Mouse (Mus musculus): ENCODE measurements around the gene Nus1. TPM values are rescaled to one million over a fixed set of nuclear protein-coding genes. Genes with fewer than 3 reads are reported as not detected.

Nus1 gene
- total and polyA plus RNA-seq, 2 experiments, result 9.7 to 13.7 TPM

- TF ChIP-seq CTCF (IDR thresholded peaks at IDR 0.05; ENCODE audit: low read depth, low read length) (no peak), POLR2A (IDR thresholded peaks at IDR 0.05; ENCODE audit: extremely low read depth, insufficient read depth, low read length) (no peak)
- peak; percentile 24 for DNase-seq (ENCODE audit: extremely low read depth, low read depth, low spot score)
- no peaks in the 10 kb centered on the region for H3K27me3 ChIP-seq (ENCODE audit: control insufficient read depth, insufficient read depth, low read length)
- no peak overlapping the region for H3K27ac ChIP-seq (replicated peaks; ENCODE audit: insufficient read depth, low read depth, low read length)
- peaks cover 19% of the 10 kb centered on the region; the same call in 1 of the 2 replicates for H3K79me2 ChIP-seq (ENCODE audit: control insufficient read depth, insufficient read depth, low read length)
- H3K4me3 ChIP-seq (ENCODE audit: insufficient read depth, low read depth, low read length), result no peak overlapping the region
- peaks cover 28% of the 10 kb centered on the region for H3K36me3 ChIP-seq (ENCODE audit: control insufficient read depth, insufficient read depth, low read length)
- peaks cover 8% of the 10 kb centered on the region for H3K4me1 ChIP-seq (ENCODE audit: control insufficient read depth, insufficient read depth, low read length)
- 50% methylated on average over 2 of the region's 2 CpGs for WGBS
- no peak overlapping the region for H3K9ac ChIP-seq (ENCODE audit: low read depth, low read length)
These were observed 10.5 kb downstream of the Nus1 start for GRCm38 (mm10) chr10:52427634-52428415.

- H3K9ac ChIP-seq (ENCODE audit: low read depth, low read length), result no peak overlapping the region
- H3K27ac ChIP-seq (replicated peaks; ENCODE audit: insufficient read depth, low read depth, low read length), result no peak overlapping the region
- WGBS, result 82% methylated on average over 1 of the region's 1 CpGs
- H3K36me3 ChIP-seq (ENCODE audit: control insufficient read depth, insufficient read depth, low read length), result peaks cover 51% of the 10 kb centered on the region
- TF ChIP-seq POLR2A (IDR thresholded peaks at IDR 0.05; ENCODE audit: extremely low read depth, insufficient read depth, low read length), result no peak
- no peak for TF ChIP-seq CTCF (IDR thresholded peaks at IDR 0.05; ENCODE audit: low read depth, low read length)
- no peaks in the 10 kb centered on the region for H3K27me3 ChIP-seq (ENCODE audit: control insufficient read depth, insufficient read depth, low read length)
- peaks cover 6% of the 10 kb centered on the region for H3K4me1 ChIP-seq (ENCODE audit: control insufficient read depth, insufficient read depth, low read length)
- peaks cover 5% of the 10 kb centered on the region; the same call in 1 of the 2 replicates for H3K79me2 ChIP-seq (ENCODE audit: control insufficient read depth, insufficient read depth, low read length)
- no peak overlapping the region for H3K4me3 ChIP-seq (ENCODE audit: insufficient read depth, low read depth, low read length)
- DNase-seq (ENCODE audit: extremely low read depth, low read depth, low spot score), result no peak
These were observed 13.6 kb downstream of the Nus1 start for GRCm38 (mm10) chr10:52430953-52431352.

- peaks cover 65% of the 10 kb centered on the region for H3K36me3 ChIP-seq (ENCODE audit: control insufficient read depth, insufficient read depth, low read length)
- WGBS, result 84% methylated on average over 8 of the region's 8 CpGs
- H3K27me3 ChIP-seq (ENCODE audit: control insufficient read depth, insufficient read depth, low read length), result no peaks in the 10 kb centered on the region
- no peaks in the 10 kb centered on the region for H3K79me2 ChIP-seq (ENCODE audit: control insufficient read depth, insufficient read depth, low read length)
- DNase-seq (ENCODE audit: extremely low read depth, low read depth, low spot score), result no peak
- H3K4me1 ChIP-seq (ENCODE audit: control insufficient read depth, insufficient read depth, low read length), result no peaks in the 10 kb centered on the region
- no peak for TF ChIP-seq POLR2A (IDR thresholded peaks at IDR 0.05; ENCODE audit: extremely low read depth, insufficient read depth, low read length)
- TF ChIP-seq CTCF (IDR thresholded peaks at IDR 0.05; ENCODE audit: low read depth, low read length), result no peak
- H3K4me3 ChIP-seq (ENCODE audit: insufficient read depth, low read depth, low read length), result no peak overlapping the region
- no peak overlapping the region for H3K9ac ChIP-seq (ENCODE audit: low read depth, low read length)
- H3K27ac ChIP-seq (replicated peaks; ENCODE audit: insufficient read depth, low read depth, low read length), result no peak overlapping the region
These were observed 17.5 kb downstream of the Nus1 start for GRCm38 (mm10) chr10:52434836-52435235.

GRCm38 (mm10) chr10:52460614-52461013, 43.3 kb downstream of the Nus1 start:
- Histone ChIP-seq H3K79me2 (ENCODE audit: control insufficient read depth, insufficient read depth, low read length) (no peaks in the 10 kb centered on the region), H3K9ac (ENCODE audit: low read depth, low read length) (no peak overlapping the region), H3K36me3 (ENCODE audit: control insufficient read depth, insufficient read depth, low read length) (no peaks in the 10 kb centered on the region), H3K27me3 (ENCODE audit: control insufficient read depth, insufficient read depth, low read length) (no peaks in the 10 kb centered on the region), H3K27ac (replicated peaks; ENCODE audit: insufficient read depth, low read depth, low read length) (no peak overlapping the region), H3K4me1 (ENCODE audit: control insufficient read depth, insufficient read depth, low read length) (no peaks in the 10 kb centered on the region), H3K4me3 (ENCODE audit: insufficient read depth, low read depth, low read length) (no peak overlapping the region)
- TF ChIP-seq CTCF (IDR thresholded peaks at IDR 0.05; ENCODE audit: low read depth, low read length), result no peak
- TF ChIP-seq POLR2A (IDR thresholded peaks at IDR 0.05; ENCODE audit: extremely low read depth, insufficient read depth, low read length), result no peak
- DNase-seq (ENCODE audit: extremely low read depth, low read depth, low spot score), result no peak
- 67% methylated on average over 2 of the region's 2 CpGs for WGBS

- Histone ChIP-seq H3K27ac (replicated peaks; ENCODE audit: insufficient read depth, low read depth, low read length) (no peak overlapping the region), H3K4me1 (ENCODE audit: control insufficient read depth, insufficient read depth, low read length) (no peaks in the 10 kb centered on the region), H3K4me3 (ENCODE audit: insufficient read depth, low read depth, low read length) (no peak overlapping the region), H3K9ac (ENCODE audit: low read depth, low read length) (no peak overlapping the region), H3K27me3 (ENCODE audit: control insufficient read depth, insufficient read depth, low read length) (no peaks in the 10 kb centered on the region), H3K79me2 (ENCODE audit: control insufficient read depth, insufficient read depth, low read length) (no peaks in the 10 kb centered on the region), H3K36me3 (ENCODE audit: control insufficient read depth, insufficient read depth, low read length) (no peaks in the 10 kb centered on the region)
- TF ChIP-seq POLR2A (IDR thresholded peaks at IDR 0.05; ENCODE audit: extremely low read depth, insufficient read depth, low read length), result no peak
- TF ChIP-seq CTCF (IDR thresholded peaks at IDR 0.05; ENCODE audit: low read depth, low read length), result no peak
- WGBS, result 62% methylated on average over 7 of the region's 7 CpGs
- no peak for DNase-seq (ENCODE audit: extremely low read depth, low read depth, low spot score)
These were observed 46.8 kb downstream of the Nus1 start for GRCm38 (mm10) chr10:52463941-52464739.
